Mouse (Mus musculus) embryonic facial prominence, embryonic 12.5 days (tissue): ENCODE measurements at regions not wholly inside any gene's neighbourhood (a gene's known extent, or its start where the extent isn't known, plus 50 kb on each side); places are given as distances from the start of the nearest gene placed in this dataset.

Source experiments
- ATAC-seq: fragments of 200-750 bp; cut with Nextera tagmentation; 2 replicates; pipeline ENCODE4 v1.8.0; 2017; ENCODE audit not compliant: insufficient number of reproducible peaks, insufficient read depth, low FRiP score, low TSS enrichment
- H3K27ac ChIP-seq: fragments of 300-500 bp; sonication (generic); 2 replicates; pipeline ENCODE4 v1.5.1; 2016; ENCODE audit warnings: mild to moderate bottlenecking
- H3K27me3 ChIP-seq: fragments of 300-500 bp; sonication (generic); 2 replicates; pipeline ENCODE4 v1.6.1; 2016; ENCODE audit warnings: mild to moderate bottlenecking, moderate library complexity
- H3K36me3 ChIP-seq: fragments of 300-500 bp; sonication (generic); 2 replicates; pipeline ENCODE4 v1.6.1; 2016; ENCODE audit warnings: mild to moderate bottlenecking
- H3K4me1 ChIP-seq: fragments of 300-500 bp; sonication (generic); 2 replicates; pipeline ENCODE4 v1.6.1; 2016
- H3K4me2 ChIP-seq: fragments of 300-500 bp; sonication (generic); replicated peaks from 2 replicates; pipeline ENCODE4 v1.6.1; 2016; ENCODE audit warnings: mild to moderate bottlenecking, moderate library complexity
- H3K4me3 ChIP-seq: fragments of 300-500 bp; sonication (generic); 2 replicates; pipeline ENCODE4 v1.5.1; 2016; ENCODE audit warnings: mild to moderate bottlenecking
- H3K9ac ChIP-seq: fragments of 300-500 bp; sonication (generic); 2 replicates; pipeline ENCODE4 v1.6.1; 2016; ENCODE audit warnings: mild to moderate bottlenecking, moderate library complexity
- H3K9me3 ChIP-seq: fragments of 300-500 bp; sonication (generic); 2 replicates; pipeline ENCODE4 v1.6.1; 2016; ENCODE audit warnings: mild to moderate bottlenecking, moderate library complexity
- WGBS: fragments of 180-500 bp; shearing (Covaris S2); methylation state at CpG from one replicate; pipeline ENCODE4 v1.1.7; 2016; 5-methylcytosine and 5-hydroxymethylcytosine counted together

DNA sequence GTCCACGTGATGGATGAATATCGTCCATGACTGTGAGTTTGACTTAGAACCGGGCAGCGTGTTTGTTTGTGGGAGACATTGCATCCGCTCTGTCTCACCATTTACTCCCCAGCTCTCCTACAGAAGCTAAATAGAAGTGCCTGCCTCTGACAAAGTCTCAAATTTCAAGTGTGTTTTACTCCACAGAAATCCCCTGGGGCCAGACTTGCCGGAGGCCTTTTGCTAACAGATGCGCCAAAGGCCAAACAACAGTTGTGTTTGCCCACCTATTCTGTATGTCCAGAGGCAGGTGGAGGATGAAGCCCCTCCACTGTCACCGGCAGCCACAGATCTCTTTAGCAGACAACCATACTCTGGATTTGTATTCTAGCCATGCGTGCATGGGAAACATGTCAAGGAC is 252.6 kb downstream of the Cbln4 start:
- Histone ChIP-seq H3K9me3 (no peaks in the 10 kb centered on the region), H3K4me3 (no peak overlapping the region), H3K27ac (no peak overlapping the region), H3K27me3 (no peaks in the 10 kb centered on the region), H3K9ac (no peak overlapping the region), H3K4me2 (no peak overlapping the region), H3K36me3 (no peaks in the 10 kb centered on the region), H3K4me1 (peaks cover 7% of the 10 kb centered on the region; the same call in 1 of the 2 replicates)
- ATAC-seq: no peak
- WGBS: 50% methylated on average over 9 of the region's 9 CpGs

DNA sequence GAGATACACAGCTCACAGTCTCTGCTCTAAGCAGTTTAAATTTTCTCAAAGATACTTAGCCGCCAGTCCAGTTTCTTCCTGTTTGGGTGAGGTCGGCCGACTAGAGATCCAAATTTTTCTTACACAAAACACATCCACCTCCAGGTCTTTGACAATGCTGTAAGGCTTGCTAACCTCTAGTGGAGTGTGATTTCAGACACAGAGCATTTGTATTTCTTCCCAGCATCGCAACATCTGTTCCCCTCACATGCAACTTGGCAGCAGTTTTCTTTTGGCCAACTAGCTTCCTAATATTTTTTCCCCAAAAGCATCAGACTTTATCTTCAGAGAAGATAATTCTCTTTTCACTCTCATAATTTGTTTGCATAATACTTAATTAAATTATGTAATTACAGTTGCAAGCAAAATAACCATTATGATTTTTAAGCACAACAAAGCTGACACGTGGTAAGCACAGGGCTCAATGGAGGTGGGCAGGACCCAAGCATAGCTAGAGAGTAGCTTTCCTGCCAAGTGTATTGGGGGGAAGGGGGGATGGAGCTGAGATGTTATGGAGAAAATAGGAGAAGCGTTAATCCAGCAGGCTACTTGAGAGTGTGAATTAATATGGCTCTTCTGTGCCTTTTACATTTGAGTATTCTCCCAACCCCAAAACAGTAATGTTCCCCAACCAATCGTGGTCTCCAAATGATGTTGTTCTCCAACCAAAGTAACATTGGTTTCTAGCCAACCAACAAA is 276.9 kb downstream of the Cbln4 start:
- WGBS: 83% methylated on average over 7 of the region's 7 CpGs
- no peaks in the 10 kb centered on the region for H3K36me3 ChIP-seq
- no peak overlapping the region for H3K9ac ChIP-seq

GRCm38 (mm10) chr2:171765071-171765470 is 278.2 kb downstream of the Cbln4 start:
- WGBS: 85% methylated on average over 4 of the region's 4 CpGs
- no peak for ATAC-seq
- H3K4me3 ChIP-seq: no peak overlapping the region
- no peaks in the 10 kb centered on the region for H3K36me3 ChIP-seq
- H3K27ac ChIP-seq: no peak overlapping the region
- H3K9ac ChIP-seq: no peak overlapping the region
- H3K4me1 ChIP-seq: no peaks in the 10 kb centered on the region
- no peaks in the 10 kb centered on the region for H3K9me3 ChIP-seq
- H3K27me3 ChIP-seq: no peaks in the 10 kb centered on the region
- H3K4me2 ChIP-seq: no peak overlapping the region

More for the DNA sequence above, 276.9 kb downstream of the Cbln4 start:
- Histone ChIP-seq H3K27me3 (no peaks in the 10 kb centered on the region), H3K4me1 (no peaks in the 10 kb centered on the region), H3K27ac (no peak overlapping the region), H3K4me3 (no peak overlapping the region), H3K9me3 (no peaks in the 10 kb centered on the region), H3K4me2 (no peak overlapping the region)
- no peak for ATAC-seq

GRCm38 (mm10) chr2:171753502-171753901 is 289.8 kb downstream of the Cbln4 start:
- H3K4me1 ChIP-seq: no peaks in the 10 kb centered on the region
- WGBS: 76% methylated on average over 9 of the region's 9 CpGs
- H3K27me3 ChIP-seq: no peaks in the 10 kb centered on the region
- no peak overlapping the region for H3K9ac ChIP-seq
- H3K4me3 ChIP-seq: no peak overlapping the region
- no peaks in the 10 kb centered on the region for H3K9me3 ChIP-seq
- no peak overlapping the region for H3K4me2 ChIP-seq
- no peak for ATAC-seq
- no peaks in the 10 kb centered on the region for H3K36me3 ChIP-seq
- H3K27ac ChIP-seq: no peak overlapping the region

DNA sequence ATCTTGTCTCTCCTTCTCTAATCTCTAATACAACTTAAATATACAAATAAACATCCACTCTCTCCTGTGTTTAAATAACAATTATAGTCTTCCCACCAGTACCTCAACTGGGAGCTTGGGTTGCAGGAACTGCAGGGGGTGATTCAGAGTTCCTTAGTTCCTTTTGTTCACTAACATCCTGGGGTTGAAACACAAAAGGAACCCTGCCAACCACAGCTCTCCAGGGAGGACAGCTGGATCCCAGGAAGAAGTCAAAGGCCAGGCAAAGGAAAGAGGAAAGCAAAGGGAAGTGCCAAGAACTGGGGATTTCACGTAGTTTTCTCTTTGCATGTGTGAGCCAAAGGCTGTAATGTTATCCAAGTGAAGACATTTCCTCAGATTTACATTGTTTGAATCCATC is 296.1 kb downstream of the Cbln4 start:
- H3K9me3 ChIP-seq: no peaks in the 10 kb centered on the region
- H3K4me1 ChIP-seq: no peaks in the 10 kb centered on the region
- no peak overlapping the region for H3K4me2 ChIP-seq
- no peaks in the 10 kb centered on the region for H3K27me3 ChIP-seq
- no peak overlapping the region for H3K27ac ChIP-seq
- no peak for ATAC-seq
- H3K36me3 ChIP-seq: no peaks in the 10 kb centered on the region
- no peak overlapping the region for H3K9ac ChIP-seq
- WGBS: 27% methylated on average over 1 of the region's 1 CpGs
- H3K4me3 ChIP-seq: no peak overlapping the region

GRCm38 (mm10) chr2:171743111-171743510 is 300.2 kb downstream of the Cbln4 start:
- no peak for ATAC-seq

DNA sequence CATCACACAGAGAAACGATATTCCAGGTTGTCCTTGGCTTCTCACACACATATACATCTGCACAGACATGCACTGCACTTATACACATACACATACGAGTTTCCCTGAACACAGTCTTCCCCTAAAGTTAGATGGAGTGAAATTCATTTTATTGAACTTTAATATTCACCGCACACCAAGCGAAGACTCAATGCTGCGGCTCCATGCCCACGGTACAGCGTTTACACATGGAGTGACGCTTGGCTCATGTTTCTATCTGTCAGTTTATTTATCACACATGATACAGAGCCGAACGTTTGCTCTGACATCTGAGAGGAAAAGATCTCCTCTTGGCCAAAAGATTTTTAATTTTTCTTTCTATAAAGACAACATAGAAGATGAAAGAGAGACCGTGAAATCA is 300.6 kb downstream of the Cbln4 start:
- H3K4me3 ChIP-seq: no peak overlapping the region
- ATAC-seq: no peak
- no peak overlapping the region for H3K27ac ChIP-seq
- H3K36me3 ChIP-seq: no peaks in the 10 kb centered on the region
- no peak overlapping the region for H3K9ac ChIP-seq
- 54% methylated on average over 11 of the region's 11 CpGs for WGBS
- H3K4me2 ChIP-seq: no peak overlapping the region
- H3K4me1 ChIP-seq: no peaks in the 10 kb centered on the region
- no peaks in the 10 kb centered on the region for H3K27me3 ChIP-seq
- no peaks in the 10 kb centered on the region for H3K9me3 ChIP-seq

More at GRCm38 (mm10) chr2:171743111-171743510, 300.2 kb downstream of the Cbln4 start:
- no peak overlapping the region for H3K27ac ChIP-seq
- H3K27me3 ChIP-seq: no peaks in the 10 kb centered on the region
- H3K4me1 ChIP-seq: no peaks in the 10 kb centered on the region
- H3K9me3 ChIP-seq: no peaks in the 10 kb centered on the region
- no peaks in the 10 kb centered on the region for H3K36me3 ChIP-seq
- H3K4me3 ChIP-seq: no peak overlapping the region
- H3K9ac ChIP-seq: no peak overlapping the region
- no peak overlapping the region for H3K4me2 ChIP-seq
- 15% methylated on average over 2 of the region's 2 CpGs for WGBS

DNA sequence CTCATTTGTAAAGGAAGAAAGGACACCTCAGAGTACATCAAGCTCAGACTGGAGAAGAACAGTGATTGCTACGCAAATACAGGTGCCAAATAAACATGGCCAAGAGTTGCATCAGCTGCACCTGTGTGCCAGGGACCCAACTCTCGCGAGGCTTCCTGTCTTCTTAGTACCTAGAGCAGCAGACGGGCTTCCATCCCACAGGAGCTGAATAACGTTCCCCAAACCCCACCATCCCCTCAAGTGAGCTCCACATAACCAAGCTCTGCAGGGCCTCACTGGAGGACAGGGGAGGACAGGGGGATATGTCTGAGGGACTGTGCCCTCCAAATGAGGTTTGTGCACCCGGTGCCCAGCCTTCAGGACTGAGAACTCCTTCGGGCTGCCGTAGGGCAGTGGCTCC is 305.5 kb downstream of the Cbln4 start:
- 88% methylated on average over 8 of the region's 8 CpGs for WGBS
- H3K27me3 ChIP-seq: no peaks in the 10 kb centered on the region
- no peaks in the 10 kb centered on the region for H3K9me3 ChIP-seq
- H3K4me3 ChIP-seq: no peak overlapping the region
- ATAC-seq: no peak
- no peak overlapping the region for H3K4me2 ChIP-seq
- no peak overlapping the region for H3K9ac ChIP-seq
- H3K27ac ChIP-seq: no peak overlapping the region
- H3K36me3 ChIP-seq: no peaks in the 10 kb centered on the region
- no peaks in the 10 kb centered on the region for H3K4me1 ChIP-seq

DNA sequence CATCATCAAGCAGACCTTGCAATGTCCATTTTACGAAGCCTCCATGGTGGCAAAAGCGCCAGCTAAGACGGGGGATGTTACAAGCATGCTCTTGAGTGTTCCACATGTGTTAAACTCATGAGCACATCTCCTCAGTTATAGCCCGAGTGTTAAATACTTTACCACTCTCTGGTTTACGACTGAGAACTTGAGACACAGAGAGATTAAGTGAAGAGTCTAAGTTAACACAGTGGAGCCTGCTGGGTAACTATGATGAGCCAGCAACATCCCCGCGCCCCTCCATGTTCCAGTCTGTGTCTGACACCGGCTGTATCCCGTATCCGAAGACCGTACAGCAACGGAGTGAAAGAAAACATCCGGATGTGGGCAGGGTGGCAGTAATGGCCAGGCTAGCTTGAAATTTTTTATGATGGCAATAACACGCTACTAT is 308.2 kb downstream of the Cbln4 start:
- Histone ChIP-seq H3K9me3 (no peaks in the 10 kb centered on the region), H3K27ac (no peak overlapping the region), H3K4me2 (no peak overlapping the region), H3K4me1 (no peaks in the 10 kb centered on the region), H3K27me3 (no peaks in the 10 kb centered on the region), H3K9ac (no peak overlapping the region), H3K36me3 (no peaks in the 10 kb centered on the region), H3K4me3 (no peak overlapping the region)
- ATAC-seq: no peak
- WGBS: 77% methylated on average over 14 of the region's 14 CpGs

- Histone ChIP-seq H3K4me2 (no peak overlapping the region), H3K9me3 (no peaks in the 10 kb centered on the region), H3K27ac (no peak overlapping the region), H3K27me3 (no peaks in the 10 kb centered on the region), H3K9ac (no peak overlapping the region), H3K4me3 (no peak overlapping the region), H3K36me3 (no peaks in the 10 kb centered on the region), H3K4me1 (no peaks in the 10 kb centered on the region)
- ATAC-seq: no peak
- WGBS: 65% methylated on average over 4 of the region's 4 CpGs
Observed at GRCm38 (mm10) chr2:171734634-171734987, 308.7 kb downstream of the Cbln4 start.

- no peak overlapping the region for H3K9ac ChIP-seq
- H3K36me3 ChIP-seq: no peaks in the 10 kb centered on the region
- no peak overlapping the region for H3K4me2 ChIP-seq
- H3K9me3 ChIP-seq: no peaks in the 10 kb centered on the region
- no peak for ATAC-seq
- no peaks in the 10 kb centered on the region for H3K27me3 ChIP-seq
- no peak overlapping the region for H3K4me3 ChIP-seq
- no peaks in the 10 kb centered on the region for H3K4me1 ChIP-seq
- no peak overlapping the region for H3K27ac ChIP-seq
- 78% methylated on average over 14 of the region's 14 CpGs for WGBS
Observed at GRCm38 (mm10) chr2:171733965-171734633, 309.2 kb downstream of the Cbln4 start.

- ATAC-seq: no peak
- Histone ChIP-seq H3K4me2 (no peak overlapping the region), H3K27ac (no peak overlapping the region), H3K9me3 (no peaks in the 10 kb centered on the region), H3K36me3 (no peaks in the 10 kb centered on the region), H3K4me3 (no peak overlapping the region), H3K27me3 (no peaks in the 10 kb centered on the region), H3K4me1 (no peaks in the 10 kb centered on the region), H3K9ac (no peak overlapping the region)
- WGBS: 66% methylated on average over 5 of the region's 5 CpGs
Observed at GRCm38 (mm10) chr2:171719269-171719668, 324.0 kb downstream of the Cbln4 start.
